Mouse (Mus musculus): ENCODE measurements at regions not wholly inside any gene's neighbourhood (a gene's known extent, or its start where the extent isn't known, plus 50 kb on each side); places are given as distances from the start of the nearest gene placed in this dataset.

GRCm38 (mm10) chr9:47054595-47054994 lies 56.1 kb downstream of the Gm4791 start:
- TF ChIP-seq MEF2A (IDR thresholded peaks at IDR 0.05; ENCODE audit: borderline replicate concordance, low read depth, low read length) (no peak), ZMIZ1 (IDR thresholded peaks at IDR 0.05; ENCODE audit: low read depth, low read length) (no peak), CTCF (conservative IDR thresholded peaks at IDR 0.05 in 1 of 2, IDR thresholded peaks at IDR 0.05 in 1 of 2; ENCODE audit: low read depth in 2 of 2, low read length in 2 of 2) (no peak), NELFE (IDR thresholded peaks at IDR 0.05; ENCODE audit: low read depth, low read length) (no peak), POLR2AphosphoS2 (IDR thresholded peaks at IDR 0.05; ENCODE audit: low read depth, low read length) (no peak), NRF1 (IDR thresholded peaks at IDR 0.05; ENCODE audit: low read depth, low read length) (no peak), BHLHE40 (IDR thresholded peaks at IDR 0.05; ENCODE audit: low read depth, low read length) (no peak), MYC (IDR thresholded peaks at IDR 0.05; ENCODE audit: low read depth, low read length) (no peak), ZKSCAN1 (IDR thresholded peaks at IDR 0.05; ENCODE audit: borderline replicate concordance, low read depth, low read length) (no peak), RCOR1 (conservative IDR thresholded peaks at IDR 0.05; ENCODE audit: low read depth, low read length) (no peak), JUND (conservative IDR thresholded peaks at IDR 0.05; ENCODE audit: low read depth, low read length) (no peak), ETS1 (conservative IDR thresholded peaks at IDR 0.05; ENCODE audit: low read depth, low read length) (no peak), USF2 (conservative IDR thresholded peaks at IDR 0.05; ENCODE audit: low read depth, low read length) (no peak), TCF12 (IDR thresholded peaks at IDR 0.05; ENCODE audit: low read depth, low read length) (no peak), USF1 (IDR thresholded peaks at IDR 0.05; ENCODE audit: low read depth, low read length) (no peak), EP300 (IDR thresholded peaks at IDR 0.05; ENCODE audit: low read length) (no peak), MAFK (IDR thresholded peaks at IDR 0.05; ENCODE audit: insufficient replicate concordance, low read length) (no peak)
- H3K4me2 ChIP-seq (ENCODE audit: insufficient read depth, low read depth, poor library complexity, severe bottlenecking) = no peak overlapping the region
- H3K4me3 ChIP-seq (replicated peaks in 1 of 3; ENCODE audit: low read depth in 2 of 3, low read length in 2 of 3, poor library complexity in 1 of 3) = no peak overlapping the region
- H3K79me2 ChIP-seq (replicated peaks; ENCODE audit: control insufficient read depth, extremely low read depth, insufficient read depth, poor library complexity, severe bottlenecking) = no peaks in the 10 kb centered on the region
- in situ Hi-C loops (cut with MboI; ENCODE audit: low pct_ligation_motif_present, low pct_unique_long_range_greater_than_20kb, low sequenced_read_pairs) = no loop called here
- H3K27ac ChIP-seq (ENCODE audit: insufficient read depth, low read depth) = no peak overlapping the region
- H3K9ac ChIP-seq (ENCODE audit: insufficient read depth, low read depth) = no peak overlapping the region
- no peaks in the 10 kb centered on the region for H3K27me3 ChIP-seq (replicated peaks)
- dilution Hi-C loops (cut with MboI; ENCODE audit: extremely low pct_ligation_motif_present, extremely low pct_unique_long_range_greater_than_20kb, low sequenced_read_pairs) = no loop called here
- H3K36me3 ChIP-seq (replicated peaks in 1 of 2; ENCODE audit: control insufficient read depth in 1 of 2, insufficient read depth in 1 of 2, low read length in 1 of 2) = no peaks in the 10 kb centered on the region
- H3K9me3 ChIP-seq (replicated peaks; ENCODE audit: low read length) = peaks cover 78% of the 10 kb centered on the region
- no peak for DNase-seq (ENCODE audit: extremely low read depth)
- H3K4me1 ChIP-seq (ENCODE audit: control insufficient read depth in 1 of 2, insufficient read depth in 2 of 2) = no peaks in the 10 kb centered on the region

- TF ChIP-seq JUND (conservative IDR thresholded peaks at IDR 0.05; ENCODE audit: low read depth, low read length) (no peak), RCOR1 (conservative IDR thresholded peaks at IDR 0.05; ENCODE audit: low read depth, low read length) (no peak), USF2 (conservative IDR thresholded peaks at IDR 0.05; ENCODE audit: low read depth, low read length) (no peak), MAFK (IDR thresholded peaks at IDR 0.05; ENCODE audit: insufficient replicate concordance, low read length) (no peak), IRF4 (IDR thresholded peaks at IDR 0.05; ENCODE audit: low read depth, low read length) (no peak), MYC (IDR thresholded peaks at IDR 0.05; ENCODE audit: low read depth, low read length) (no peak), TBP (conservative IDR thresholded peaks at IDR 0.05; ENCODE audit: low read depth, low read length) (no peak), POLR2A (IDR thresholded peaks at IDR 0.05; ENCODE audit: low read depth, low read length) (no peak)
- Histone ChIP-seq H3K36me3 (replicated peaks in 1 of 2; ENCODE audit: control insufficient read depth in 1 of 2, insufficient read depth in 1 of 2, low read length in 1 of 2) (no peaks in the 10 kb centered on the region), H3K4me1 (ENCODE audit: control insufficient read depth in 1 of 2, insufficient read depth in 2 of 2) (no peaks in the 10 kb centered on the region), H3K4me2 (ENCODE audit: insufficient read depth, low read depth, poor library complexity, severe bottlenecking) (no peak overlapping the region), H3K27ac (ENCODE audit: insufficient read depth, low read depth) (no peak overlapping the region), H3K27me3 (replicated peaks) (no peaks in the 10 kb centered on the region), H3K9me3 (replicated peaks; ENCODE audit: low read length) (peaks cover 77% of the 10 kb centered on the region), H3K79me2 (replicated peaks; ENCODE audit: control insufficient read depth, extremely low read depth, insufficient read depth, poor library complexity, severe bottlenecking) (no peaks in the 10 kb centered on the region), H3K9ac (ENCODE audit: insufficient read depth, low read depth) (no peak overlapping the region), H3K4me3 (replicated peaks in 1 of 3; ENCODE audit: low read depth in 2 of 3, low read length in 2 of 3, poor library complexity in 1 of 3) (no peak overlapping the region)
- in situ Hi-C loops (cut with MboI; ENCODE audit: low pct_ligation_motif_present, low pct_unique_long_range_greater_than_20kb, low sequenced_read_pairs) = no loop called here
- no peak for DNase-seq (ENCODE audit: extremely low read depth)
- dilution Hi-C loops (cut with MboI; ENCODE audit: extremely low pct_ligation_motif_present, extremely low pct_unique_long_range_greater_than_20kb, low sequenced_read_pairs) = no loop called here
These were observed 57.0 kb downstream of the Gm4791 start for GRCm38 (mm10) chr9:47055558-47055957.
